In the genomic region with DNA sequence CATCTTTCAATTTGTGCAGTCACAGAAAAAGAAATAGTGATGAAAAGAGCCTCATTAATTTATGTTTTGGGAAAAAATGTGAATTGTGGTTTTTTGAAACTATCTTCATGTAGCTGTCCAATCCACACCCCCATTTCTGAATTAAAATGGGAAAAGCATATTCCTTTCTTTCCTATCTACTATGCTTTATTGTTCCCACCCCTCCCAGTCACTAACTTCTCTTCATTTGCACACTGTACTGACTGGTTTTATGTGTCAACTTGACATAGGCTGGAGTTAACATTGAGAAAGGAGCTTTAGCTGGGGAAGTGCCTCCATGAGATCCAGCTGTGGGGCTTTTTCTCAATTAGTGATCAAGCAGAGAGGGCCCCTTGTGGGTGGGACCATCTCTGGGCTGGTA, we compare ENCODE assay signal across 17 mouse cellular contexts.
"Had no signal": no experiment of that assay in that cellular context is flagged by ENCODE, and none has a peak within 500 bp of the region (broad histone marks: within the 10 kb centered on the region; RNA-seq: fewer than 3 reads in every experiment).

No protein-coding gene starts in this region.

- H3K27me3 ChIP-seq: liver, embryonic 12.5 days; megakaryocyte, embryonic 14.5 days; neural tube, embryonic 13.5 days; neural tube, embryonic 15.5 days had no signal

- H3K4me1 ChIP-seq: liver, embryonic 12.5 days; megakaryocyte, embryonic 14.5 days; neural tube, embryonic 13.5 days; neural tube, embryonic 15.5 days had no signal

- H3K36me3 ChIP-seq: liver, embryonic 12.5 days; neural tube, embryonic 13.5 days; neural tube, embryonic 15.5 days had no signal

- H3K27ac ChIP-seq: liver, embryonic 12.5 days; liver, embryonic 14.5 days; macrophage; neural tube, embryonic 13.5 days; neural tube, embryonic 15.5 days had no signal

- DNase-seq: lung, adult 18-20 months; lung, embryonic 14.5 days; lung, postnatal 10 days; right cerebral cortex, adult 18-20 months; right cerebral cortex, postnatal 25 days; right cerebral cortex, postnatal 4 days; spleen, adult 18-20 months; thymus, adult 18-20 months; thymus, postnatal 14 days; thymus, postnatal 36 days had no signal

- H3K4me2 ChIP-seq: liver, embryonic 12.5 days; lung, embryonic 14.5 days; neural tube, embryonic 13.5 days; neural tube, embryonic 15.5 days had no signal

- H3K9ac ChIP-seq: liver, embryonic 12.5 days; liver, embryonic 14.5 days; lung, embryonic 14.5 days; neural tube, embryonic 13.5 days; neural tube, embryonic 15.5 days had no signal

- H3K4me3 ChIP-seq: liver, embryonic 12.5 days; megakaryocyte, embryonic 14.5 days; myocyte; neural tube, embryonic 13.5 days; neural tube, embryonic 15.5 days had no signal

- ATAC-seq: liver, embryonic 12.5 days had no signal

- H3K9me3 ChIP-seq: liver, embryonic 12.5 days; neural tube, embryonic 13.5 days; neural tube, embryonic 15.5 days had no signal
